Mouse (Mus musculus) layer of hippocampus, adult 18-20 months (tissue): ENCODE data around the gene Clca1. TPM values are rescaled to one million over a fixed set of nuclear protein-coding genes. Genes with fewer than 3 reads are reported as not detected.
"Not testable (repeated sequence)": the region's sequence is repeated elsewhere in the genome, so short reads cannot be mapped to it uniquely, and the experiment has no call there.

Experiments used
- DNase-seq, 2 experiments: peaks; one replicate each; pipeline ENCODE4 v3.0.0; 2022; ENCODE audit warnings: low spot score in 2 of 2
- long read RNA-seq: library from polyadenylated mRNA; stranded (forward); transcript quantifications from one replicate; pipeline ENCODE4 v2.0.0, GENCODE M21; 2021
- total RNA-seq, 2 experiments: library from RNA; stranded (reverse); gene quantifications; 2 replicates each; pipeline ENCODE4 v1.2.3; 2021

Clca1 gene
- total RNA-seq, result under 1 TPM in 1 of 2 experiments, not detected in 1; 0.07 TPM
- long read RNA-seq, result 0 reads

GRCm38 (mm10) chr3:145032676-145033075 is at the start of gene Clca1:
Gene Clca1, minus strand, starts transcription at chr3:145032776.
- DNase-seq, result no peak

GRCm38 (mm10) chr3:145080904-145081303 is 48.3 kb upstream of the Clca1 start:
- DNase-seq, result no peak

- no peak for DNase-seq
Measured at GRCm38 (mm10) chr3:145078405-145078804, 45.8 kb upstream of the Clca1 start.

DNA sequence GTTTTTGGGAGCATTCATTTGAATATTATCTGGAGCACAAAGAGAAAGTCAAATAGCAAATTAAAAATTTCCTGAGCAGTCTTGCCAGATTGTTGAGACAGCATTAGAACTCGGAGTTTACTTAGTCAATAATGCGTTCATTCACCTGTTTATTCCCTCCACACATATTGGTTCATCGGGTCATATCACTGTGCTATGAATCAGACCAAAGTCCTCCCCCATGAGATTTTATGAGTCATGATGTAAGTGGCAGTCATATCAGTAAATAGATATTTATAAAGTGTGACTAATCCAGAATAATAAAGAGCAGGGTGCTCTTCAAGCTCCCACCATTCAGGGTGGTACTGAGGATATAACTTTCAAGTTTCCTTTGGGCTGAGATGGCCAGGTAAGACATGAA is 39.8 kb upstream of the Clca1 start:
- no peak for DNase-seq

DNA sequence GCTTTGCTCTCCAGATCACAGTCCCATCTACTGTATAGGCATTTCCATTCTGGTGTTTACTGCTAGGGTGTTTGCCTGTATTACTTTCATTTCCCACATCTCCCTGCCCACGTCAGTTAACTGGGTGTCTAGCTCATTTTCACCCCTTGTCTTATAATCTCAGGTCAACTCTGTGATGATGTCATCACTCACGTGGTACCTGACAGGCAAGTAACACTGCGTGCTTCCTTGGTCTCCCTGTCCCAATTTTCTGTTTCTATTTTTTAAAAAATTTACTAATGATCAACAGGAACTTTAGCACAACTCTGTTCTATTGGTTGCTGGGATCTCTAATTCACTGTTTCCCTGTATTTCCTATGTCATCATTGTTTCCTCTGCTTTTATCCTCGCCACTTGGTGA is 36.4 kb upstream of the Clca1 start:
- DNase-seq, result no peak

GRCm38 (mm10) chr3:145055138-145055537 is 22.6 kb upstream of the Clca1 start:
- not testable (repeated sequence) for DNase-seq

DNA sequence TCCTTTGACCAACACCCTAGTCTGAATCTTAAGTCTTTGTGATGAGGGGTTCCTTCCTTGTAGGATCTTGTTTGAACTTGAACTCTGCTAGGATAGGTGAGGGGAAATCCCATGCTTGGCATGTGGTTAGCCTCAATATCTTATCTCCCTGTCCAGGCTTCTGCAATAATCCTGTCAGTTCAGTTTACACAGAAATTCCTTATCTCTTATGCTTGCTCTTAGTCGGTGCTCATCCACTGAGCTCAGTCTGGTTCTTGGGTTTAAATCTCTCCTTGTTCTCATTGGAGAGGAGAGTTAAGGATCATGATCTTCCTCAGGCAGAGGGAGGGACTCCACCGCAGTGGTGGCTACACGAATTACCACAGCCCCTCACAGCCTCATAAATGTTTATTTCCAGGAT is 17.2 kb upstream of the Clca1 start:
- no peak for DNase-seq

- DNase-seq, result no peak
Measured at GRCm38 (mm10) chr3:145038813-145039212, 6.2 kb upstream of the Clca1 start.

GRCm38 (mm10) chr3:145028036-145028435 is 4.5 kb downstream of the Clca1 start:
- DNase-seq, result no peak

DNA sequence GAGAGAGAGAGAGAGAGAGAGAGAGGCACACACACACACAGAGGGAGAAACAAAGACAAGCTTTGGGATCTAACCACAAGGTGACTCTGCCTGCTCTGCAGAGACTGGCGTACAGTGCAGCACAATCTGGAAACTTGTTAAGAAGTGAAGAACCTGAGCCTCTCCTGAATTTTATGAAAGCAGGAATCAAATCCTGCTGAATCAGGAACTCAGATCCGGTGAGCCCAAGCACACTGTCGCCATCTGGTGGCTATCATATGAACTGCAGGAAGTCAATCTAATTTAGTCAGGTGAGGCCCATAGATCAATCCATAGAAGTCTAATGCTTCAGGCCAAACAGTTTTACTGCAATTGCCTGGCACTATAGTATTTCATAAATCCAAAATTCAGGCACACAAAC is 5.8 kb downstream of the Clca1 start:
- peak; percentile 5 to 63 for DNase-seq

DNA sequence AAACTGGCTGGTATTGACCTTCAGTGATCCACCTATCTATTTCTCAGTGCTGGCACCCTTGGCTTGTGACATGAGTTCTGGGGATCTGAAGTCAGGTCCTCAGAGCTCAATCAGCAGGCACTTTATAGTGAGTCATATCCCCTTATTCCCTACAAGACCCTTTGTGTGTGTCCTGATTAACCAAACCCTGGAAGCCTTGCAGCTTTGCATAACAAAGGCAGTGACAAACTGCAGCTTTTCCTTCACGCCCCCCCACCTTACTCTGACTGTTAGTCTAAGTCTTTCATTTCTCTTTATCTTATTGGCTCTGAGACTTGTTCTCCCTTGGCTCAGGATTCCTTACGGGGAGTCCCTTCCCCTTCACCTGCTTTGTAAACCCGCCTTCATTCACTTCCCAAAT is 14.8 kb downstream of the Clca1 start:
- no peak for DNase-seq

GRCm38 (mm10) chr3:145004422-145004821 is 28.2 kb downstream of the Clca1 start:
- DNase-seq, result peak in 1 of 2 experiments; percentile 4

DNA sequence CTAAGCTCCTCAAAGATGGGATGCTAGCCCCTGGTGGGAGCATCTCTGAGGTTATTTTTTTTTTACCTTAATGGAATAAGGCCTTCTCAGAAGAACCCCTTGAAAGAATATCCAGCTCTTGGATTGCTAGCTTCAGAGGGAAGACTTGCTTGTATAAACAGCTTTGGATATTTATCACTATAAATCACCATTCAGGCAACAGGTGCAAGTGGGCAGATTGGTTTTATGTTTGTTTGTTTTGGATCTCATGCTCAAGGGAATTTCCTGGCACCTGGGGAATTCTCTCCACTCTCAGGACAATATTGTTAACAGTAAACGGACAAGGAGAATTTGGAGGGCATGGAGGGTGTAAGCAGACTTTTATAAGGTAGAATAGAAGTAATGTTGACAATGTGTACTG is 31.7 kb downstream of the Clca1 start:
- DNase-seq, result no peak

DNA sequence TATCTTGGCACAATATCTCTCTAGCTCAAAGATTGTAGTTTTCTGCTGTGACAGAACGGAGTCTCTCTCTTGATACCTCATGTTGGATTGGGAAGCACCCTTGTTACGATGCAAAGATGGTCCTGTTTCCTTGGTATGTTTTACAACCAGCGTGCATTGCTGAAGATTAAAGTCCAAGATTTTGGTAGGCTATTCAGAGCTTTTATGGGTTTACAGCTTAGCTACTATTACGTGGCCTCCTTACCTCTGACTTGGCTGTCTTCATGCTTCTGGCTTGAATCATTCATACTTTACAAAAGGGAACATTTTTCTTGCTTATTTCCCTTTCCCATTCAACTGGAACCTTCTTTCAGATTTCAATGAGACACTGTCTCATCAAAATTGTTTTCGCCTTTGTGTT is 39.5 kb downstream of the Clca1 start:
- DNase-seq, result no peak

GRCm38 (mm10) chr3:144992618-144993017 is 40.0 kb downstream of the Clca1 start:
- no peak for DNase-seq

GRCm38 (mm10) chr3:144985890-144986289 is 46.7 kb downstream of the Clca1 start:
- DNase-seq, result no peak

DNA sequence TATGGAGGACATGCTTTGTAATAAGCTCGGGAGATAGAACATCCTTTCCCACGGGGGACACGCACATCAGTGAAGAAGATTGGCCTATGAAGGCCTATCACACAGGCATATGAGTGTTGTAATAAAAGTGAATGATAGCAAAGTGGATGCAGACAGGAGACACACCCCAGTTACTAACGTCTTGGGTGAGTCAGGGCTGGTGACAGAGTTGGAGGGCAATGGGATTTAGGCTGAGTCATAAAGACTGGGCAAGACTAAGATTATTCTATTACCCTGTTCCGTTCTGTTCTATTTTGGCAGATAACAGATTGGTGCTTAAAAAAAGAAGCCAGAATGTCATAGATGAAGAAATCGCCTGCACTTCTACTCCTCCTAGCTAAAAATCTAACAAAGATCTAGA is 52.0 kb downstream of the Clca1 start:
- no peak for DNase-seq

DNA sequence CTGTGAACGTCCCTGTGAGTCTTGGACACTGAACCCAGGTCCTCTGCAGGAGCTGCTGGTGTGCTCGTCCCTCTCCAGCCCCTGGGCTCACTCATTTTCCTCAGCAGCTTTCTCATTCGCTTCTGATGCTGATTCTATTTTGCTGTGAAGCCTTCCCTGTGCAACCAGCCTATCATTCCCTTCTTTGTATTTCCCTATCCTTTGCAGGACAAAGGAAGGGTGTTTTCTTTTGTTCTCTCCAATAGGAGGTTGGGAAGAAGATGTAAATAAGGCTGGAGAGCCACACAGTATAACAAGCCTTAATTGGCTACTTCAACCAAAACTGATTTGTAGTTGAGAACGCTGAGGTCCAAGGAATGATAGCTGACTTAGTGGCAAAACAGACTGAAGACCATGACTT is 54.9 kb downstream of the Clca1 start:
- DNase-seq, result no peak

- no peak for DNase-seq
Measured at GRCm38 (mm10) chr3:144976091-144976490, 56.5 kb downstream of the Clca1 start.

DNA sequence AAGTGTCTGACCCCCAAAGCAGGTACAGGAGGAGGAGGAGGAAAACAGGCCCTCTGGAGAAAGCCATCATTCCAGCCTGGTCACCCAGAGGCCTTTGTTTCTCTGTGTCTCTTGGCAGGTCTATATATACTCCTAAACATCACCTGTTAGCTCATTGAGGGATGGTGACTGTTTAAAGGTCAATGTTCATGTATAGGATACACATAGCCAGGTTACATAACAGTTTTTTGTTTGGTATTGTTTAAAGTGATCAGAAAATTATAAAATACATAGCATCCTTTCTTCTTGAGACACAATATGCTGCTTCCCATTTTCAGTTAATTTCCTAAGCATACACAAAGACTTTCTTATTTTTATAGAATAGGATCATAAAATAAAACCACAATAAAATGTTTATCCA is 57.6 kb downstream of the Clca1 start, which contains the start of gene Clca4a:
Gene Clca4a, minus strand, starts transcription at position 101 of the 400 bp plus-strand sequence.
- no peak for DNase-seq

- no peak for DNase-seq
Measured at GRCm38 (mm10) chr3:144971553-144972270, 60.9 kb downstream of the Clca1 start.

DNA sequence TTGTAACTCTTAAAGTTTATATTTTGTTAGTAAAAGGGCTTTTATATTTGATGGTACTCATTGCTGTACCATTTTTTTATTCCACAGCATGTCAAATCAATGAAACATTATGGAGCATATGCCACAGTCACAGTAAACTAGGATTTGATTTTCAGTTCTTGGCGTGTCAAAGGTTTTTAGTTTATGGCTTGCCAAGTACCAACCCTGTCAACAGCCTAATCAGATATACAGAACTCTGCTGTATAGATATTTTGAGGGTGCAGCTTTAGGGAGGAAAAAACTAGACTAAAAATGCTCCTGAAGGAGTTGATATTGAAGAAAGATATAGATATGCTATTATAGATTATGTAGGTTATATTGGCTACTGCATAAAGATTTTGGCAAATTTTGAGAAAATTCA is 62.8 kb downstream of the Clca1 start:
- DNase-seq, result no peak

- no peak for DNase-seq
Measured at GRCm38 (mm10) chr3:144966074-144966473, 66.5 kb downstream of the Clca1 start.
